27 mouse cellular contexts compared by ENCODE assay signal in genomic region chr6:137146910-137147309, GRCm38 (mm10). TPM values are rescaled to one million over a fixed set of nuclear protein-coding genes. Genes with fewer than 3 reads are reported as not detected.
DNase-seq lines count a peak whose midpoint lies in the region; ATAC-seq and TF ChIP-seq lines count a peak whose summit lies in the region.
"Had no signal": no experiment of that assay in that cellular context is flagged by ENCODE, and none has a peak within 500 bp of the region (broad histone marks: within the 10 kb centered on the region; RNA-seq: fewer than 3 reads in every experiment).

No protein-coding gene starts in this region.

- H3K27ac ChIP-seq in heart, embryonic 12.5 days (ENCODE audit: poor library complexity, severe bottlenecking), result no peak overlapping the region
- H3K27ac ChIP-seq in CH12.LX (ENCODE audit: insufficient read depth, low read depth), result no peak overlapping the region
- H3K27ac ChIP-seq in intestine, embryonic 15.5 days, result no peak overlapping the region
- H3K27ac ChIP-seq in liver, embryonic 12.5 days, result no peak overlapping the region
- H3K27ac ChIP-seq: embryonic facial prominence, embryonic 12.5 days; forebrain, embryonic 10.5 days; heart, adult 2 months; heart, embryonic 10.5 days; hindbrain, embryonic 12.5 days; hindbrain, postnatal 0 days had no signal

- no peaks in the 10 kb centered on the region for H3K9me3 ChIP-seq in heart, embryonic 12.5 days (replicated peaks)
- no peaks in the 10 kb centered on the region for H3K9me3 ChIP-seq in CH12.LX (replicated peaks; ENCODE audit: low read length)
- H3K9me3 ChIP-seq in intestine, embryonic 15.5 days, result no peaks in the 10 kb centered on the region
- no peaks in the 10 kb centered on the region for H3K9me3 ChIP-seq in liver, embryonic 12.5 days (replicated peaks)
- H3K9me3 ChIP-seq: embryonic facial prominence, embryonic 12.5 days; heart, embryonic 10.5 days; hindbrain, embryonic 12.5 days had no signal

- in situ Hi-C loops in CH12.LX (cut with MboI; ENCODE audit: low pct_ligation_motif_present, low pct_unique_long_range_greater_than_20kb, low sequenced_read_pairs), result no loop called here

- TF ChIP-seq EP300 in CH12.LX (IDR thresholded peaks at IDR 0.05; ENCODE audit: low read length), result no peak

- no peaks in the 10 kb centered on the region for H3K27me3 ChIP-seq in heart, embryonic 12.5 days (replicated peaks)
- no peaks in the 10 kb centered on the region for H3K27me3 ChIP-seq in CH12.LX (replicated peaks)
- no peaks in the 10 kb centered on the region for H3K27me3 ChIP-seq in intestine, embryonic 15.5 days (replicated peaks)
- no peaks in the 10 kb centered on the region for H3K27me3 ChIP-seq in liver, embryonic 12.5 days (replicated peaks)
- H3K27me3 ChIP-seq: embryonic facial prominence, embryonic 12.5 days; hindbrain, embryonic 12.5 days had no signal

- H3K9ac ChIP-seq in heart, embryonic 12.5 days, result no peak overlapping the region
- no peak overlapping the region for H3K9ac ChIP-seq in CH12.LX (ENCODE audit: insufficient read depth, low read depth)
- H3K9ac ChIP-seq in intestine, embryonic 15.5 days, result no peak overlapping the region
- no peak overlapping the region for H3K9ac ChIP-seq in liver, embryonic 12.5 days
- H3K9ac ChIP-seq: embryonic facial prominence, embryonic 12.5 days; hindbrain, embryonic 12.5 days had no signal

- H3K36me3 ChIP-seq in heart, embryonic 12.5 days, result no peaks in the 10 kb centered on the region
- no peaks in the 10 kb centered on the region for H3K36me3 ChIP-seq in CH12.LX (replicated peaks in 1 of 2; ENCODE audit: control insufficient read depth in 1 of 2, insufficient read depth in 1 of 2, low read length in 1 of 2)
- no peaks in the 10 kb centered on the region for H3K36me3 ChIP-seq in intestine, embryonic 15.5 days
- H3K36me3 ChIP-seq in liver, embryonic 12.5 days, result no peaks in the 10 kb centered on the region
- H3K36me3 ChIP-seq: embryonic facial prominence, embryonic 12.5 days; forebrain, embryonic 10.5 days; hindbrain, embryonic 12.5 days had no signal

- DNase-seq in heart, adult 11 months, result peak; percentile 80
- DNase-seq in CH12.LX (ENCODE audit: extremely low read depth) (no peak), ES-CJ7 (ENCODE audit: low read depth, low spot score) (peak; percentile 40), ZHBTc4 (ENCODE audit: low read depth, low spot score) (peak; percentile 49)
- DNase-seq in lung, adult 18-20 months, result no peak
- DNase-seq: adrenal gland, adult 8-10 months; adrenal gland, postnatal 25 days; cerebellum, adult 11-12 months; cerebellum, adult 8-10 months; cerebellum, postnatal 10 days; cerebellum, postnatal 36 days; gastrocnemius, postnatal 25 days; heart, adult 2 months; kidney, adult 2 months had no signal

- H3K4me1 ChIP-seq in heart, embryonic 12.5 days (replicated peaks), result peaks cover 23% of the 10 kb centered on the region
- H3K4me1 ChIP-seq in CH12.LX (ENCODE audit: control insufficient read depth in 1 of 2, insufficient read depth in 2 of 2), result no peaks in the 10 kb centered on the region
- H3K4me1 ChIP-seq in intestine, embryonic 15.5 days (replicated peaks), result peaks cover 15% of the 10 kb centered on the region
- H3K4me1 ChIP-seq in liver, embryonic 12.5 days, result no peaks in the 10 kb centered on the region

- TF ChIP-seq RAD21 in CH12.LX (IDR thresholded peaks at IDR 0.05; ENCODE audit: low read depth, low read length), result no peak

- H3K79me2 ChIP-seq in CH12.LX (replicated peaks; ENCODE audit: control insufficient read depth, extremely low read depth, insufficient read depth, poor library complexity, severe bottlenecking), result no peaks in the 10 kb centered on the region

- H3K4me3 ChIP-seq in heart, embryonic 12.5 days, result no peak overlapping the region
- H3K4me3 ChIP-seq in CH12.LX (replicated peaks in 1 of 3; ENCODE audit: low read depth in 2 of 3, low read length in 2 of 3, poor library complexity in 1 of 3), result no peak overlapping the region
- H3K4me3 ChIP-seq in intestine, embryonic 15.5 days (replicated peaks), result no peak overlapping the region
- no peak overlapping the region for H3K4me3 ChIP-seq in liver, embryonic 12.5 days
- H3K4me3 ChIP-seq: embryonic facial prominence, embryonic 12.5 days; erythroblast, embryonic 14.5 days; forebrain, embryonic 10.5 days; heart, adult 2 months; heart, embryonic 10.5 days; hindbrain, embryonic 12.5 days had no signal

- TF ChIP-seq CTCF in CH12.LX (conservative IDR thresholded peaks at IDR 0.05 in 1 of 2, IDR thresholded peaks at IDR 0.05 in 1 of 2; ENCODE audit: low read depth in 2 of 2, low read length in 2 of 2), result no peak

- dilution Hi-C loops in CH12.LX (cut with MboI; ENCODE audit: extremely low pct_ligation_motif_present, extremely low pct_unique_long_range_greater_than_20kb, low sequenced_read_pairs), result no loop called here

- 77% methylated on average over 2 of the region's 2 CpGs for WGBS in heart, embryonic 12.5 days
- 97% methylated on average over 2 of the region's 2 CpGs for WGBS in intestine, embryonic 15.5 days
- WGBS in liver, embryonic 12.5 days (ENCODE audit: insufficient replicate concordance), result 89% methylated on average over 2 of the region's 2 CpGs

- no peak overlapping the region for H3K4me2 ChIP-seq in heart, embryonic 12.5 days
- H3K4me2 ChIP-seq in CH12.LX (ENCODE audit: insufficient read depth, low read depth, poor library complexity, severe bottlenecking), result no peak overlapping the region
- H3K4me2 ChIP-seq in intestine, embryonic 15.5 days (replicated peaks), result no peak overlapping the region
- no peak overlapping the region for H3K4me2 ChIP-seq in liver, embryonic 12.5 days
- H3K4me2 ChIP-seq: embryonic facial prominence, embryonic 12.5 days; hindbrain, embryonic 12.5 days had no signal

- TF ChIP-seq POLR2A in CH12.LX (IDR thresholded peaks at IDR 0.05; ENCODE audit: low read depth, low read length), result no peak

- ATAC-seq in heart, embryonic 12.5 days (ENCODE audit: insufficient number of reproducible peaks, low FRiP score), result no peak
- ATAC-seq in intestine, embryonic 15.5 days, result no peak
- ATAC-seq in liver, embryonic 12.5 days, result no peak
- ATAC-seq: forebrain, embryonic 14.5 days; hindbrain, postnatal 0 days; inflammation-experienced regulatory T-cells, adult 6 months; intestine, postnatal 0 days had no signal

TF ChIP-seq in CH12.LX, 34 proteins besides CTCF, POLR2A, EP300 and RAD21:
- no peak for TF ChIP-seq HCFC1 (IDR thresholded peaks at IDR 0.05; ENCODE audit: low read depth, low read length)
- TF ChIP-seq SIN3A (IDR thresholded peaks at IDR 0.05; ENCODE audit: low read length), result no peak
- TF ChIP-seq SMC3 (IDR thresholded peaks at IDR 0.05; ENCODE audit: low read depth, low read length), result no peak
- peak; percentile 41; the same call in 1 of the 2 replicates for TF ChIP-seq CHD2 (IDR thresholded peaks at IDR 0.05; ENCODE audit: low read length)
- TF ChIP-seq MAZ (IDR thresholded peaks at IDR 0.05; ENCODE audit: low read depth, low read length), result no peak
- TF ChIP-seq BHLHE40 (IDR thresholded peaks at IDR 0.05; ENCODE audit: low read depth, low read length), result no peak
- no peak for TF ChIP-seq ZC3H11A (IDR thresholded peaks at IDR 0.05; ENCODE audit: low read depth, low read length)

RNA-seq across cellular contexts. Expression of gene Rerg, which starts 23.4 kb away (rescaled TPM):
- 4.4 and 6.6 TPM in 2 replicates for polyA plus RNA-seq in heart, embryonic 12.5 days (2016; fragmentation: Nextera tagmentation; extraction: Ambion mirVana)
- not detected in 2 replicates for total RNA-seq in CH12.LX (2012; rRNA removed)
- total RNA-seq in CH12.LX (2014; rRNA removed), result not detected in 2 replicates
- not detected in 2 replicates for polyA plus RNA-seq in CH12.LX (2012; ENCODE audit: insufficient read length, low read depth)
- polyA plus RNA-seq in intestine, embryonic 15.5 days (2015; fragmentation: Nextera tagmentation; extraction: Ambion mirVana), result 19.6 and 22.7 TPM in 2 replicates
- 2.8 and 3.0 TPM in 2 replicates for polyA plus RNA-seq in liver, embryonic 12.5 days (2016; fragmentation: Nextera tagmentation; extraction: Ambion mirVana)
- total RNA-seq: hematopoietic stem cell, adult 5-6 weeks had no signal
- polyA plus RNA-seq: erythroblast, embryonic 14.5 days; inflammation-experienced regulatory T-cells, adult 6 months had no signal

Comparison
In these comparisons a context has a peak if more than half of its experiments do, and no peak if none do; other contexts are left out.
1. DNase-seq: peak in heart, adult 11 months (single experiment), ES-CJ7 (single experiment) and ZHBTc4 (single experiment); none in CH12.LX (single experiment) and lung, adult 18-20 months (0 of 2).